Mouse (Mus musculus) mouse embryonic stem cell (cell line): ENCODE results near the gene Slc24a3.

Experiments used
- in situ Hi-C, 2 experiments: fragments of 300-500 bp; cut with MboI; formaldehyde crosslinking; loops; 1 replicate in 1 of 2; 3 replicates in 1 of 2; pipeline ENCODE4 v1.14.3; 2019 to 2020; ENCODE audit warnings: low sequenced_read_pairs in 2 of 2, low pct_unique_long_range_greater_than_20kb in 1 of 2, mixed read lengths in 1 of 2; ENCODE audit not compliant: unreplicated experiment in 1 of 2

Gene Slc24a3

GRCm38 (mm10) chr2:145621119-145621518 is 453.6 kb downstream of the Slc24a3 start:
- in situ Hi-C loops, result no loop called here

- in situ Hi-C loops, result no loop called here
Measured at GRCm38 (mm10) chr2:145631123-145631798, 463.7 kb downstream of the Slc24a3 start.

GRCm38 (mm10) chr2:145631799-145632174 is 464.2 kb downstream of the Slc24a3 start:
- in situ Hi-C loops, result no loop called here

- in situ Hi-C loops, result no loop called here
Measured at GRCm38 (mm10) chr2:145633811-145634210, 466.3 kb downstream of the Slc24a3 start.

- in situ Hi-C loops, result no loop called here
Measured at GRCm38 (mm10) chr2:145640255-145640984, 472.9 kb downstream of the Slc24a3 start.

GRCm38 (mm10) chr2:145655373-145655960 is 487.9 kb downstream of the Slc24a3 start:
- in situ Hi-C loops, result no loop called here

- in situ Hi-C loops, result no loop called here
Measured at GRCm38 (mm10) chr2:145656121-145656520, 488.6 kb downstream of the Slc24a3 start.

- in situ Hi-C loops, result no loop called here
Measured at GRCm38 (mm10) chr2:145656716-145657115, 489.2 kb downstream of the Slc24a3 start.

- in situ Hi-C loops, result no loop called here
Measured at GRCm38 (mm10) chr2:145661242-145661641, 493.7 kb downstream of the Slc24a3 start.

GRCm38 (mm10) chr2:145663899-145664298 is 496.3 kb downstream of the Slc24a3 start:
- in situ Hi-C loops, result no loop called here

GRCm38 (mm10) chr2:145664311-145664710 is 496.8 kb downstream of the Slc24a3 start:
- in situ Hi-C loops, result no loop called here

- in situ Hi-C loops, result no loop called here
Measured at GRCm38 (mm10) chr2:145668135-145668534, 500.6 kb downstream of the Slc24a3 start.

- in situ Hi-C loops, result no loop called here
Measured at GRCm38 (mm10) chr2:145670131-145670530, 502.6 kb downstream of the Slc24a3 start.

- in situ Hi-C loops, result no loop called here
Measured at GRCm38 (mm10) chr2:145674496-145675141, 507.1 kb downstream of the Slc24a3 start.

- in situ Hi-C loops, result no loop called here
Measured at GRCm38 (mm10) chr2:145675142-145675755, 507.7 kb downstream of the Slc24a3 start, which contains the start of gene Rin2. Gene Rin2, plus strand, starts transcription at chr2:145675215.

- in situ Hi-C loops, result no loop called here
Measured at GRCm38 (mm10) chr2:145675756-145676543, 508.4 kb downstream of the Slc24a3 start.

GRCm38 (mm10) chr2:145676544-145676925 is 509.0 kb downstream of the Slc24a3 start:
- in situ Hi-C loops, result no loop called here

GRCm38 (mm10) chr2:145676936-145677335 is 509.4 kb downstream of the Slc24a3 start:
- in situ Hi-C loops, result no loop called here
